Mouse (Mus musculus) bone marrow macrophage, adult 2 months (primary cell): ENCODE measurements around the gene Tmem260. TPM values are rescaled to one million over a fixed set of nuclear protein-coding genes. Genes with fewer than 3 reads are reported as not detected.

Experiments
- H3K27ac ChIP-seq: 2 replicates; pipeline ENCODE4 v1.5.1; 2012; ENCODE audit warnings: low read depth, low read length; ENCODE audit not compliant: insufficient read depth
- H3K4me1 ChIP-seq: 2 replicates; pipeline ENCODE4 v1.6.1; 2012; ENCODE audit warnings: low read length; ENCODE audit not compliant: control insufficient read depth, insufficient read depth
- H3K4me3 ChIP-seq: 2 replicates; pipeline ENCODE4 v1.5.1; 2012; ENCODE audit warnings: mild to moderate bottlenecking, low read length, moderate library complexity; ENCODE audit not compliant: insufficient read depth
- CTCF ChIP-seq: IDR thresholded peaks from 2 replicates; pipeline ENCODE4 v1.5.1; 2012; ENCODE audit warnings: low read depth, mild to moderate bottlenecking, low read length, moderate library complexity
- POLR2A ChIP-seq: IDR thresholded peaks from 2 replicates; pipeline ENCODE4 v1.6.1; 2012; ENCODE audit warnings: mild to moderate bottlenecking, low read depth, low read length, borderline replicate concordance
- polyA plus RNA-seq: library from polyadenylated mRNA; stranded (reverse); fragments of >200 nt; gene quantifications from 2 replicates; pipeline ENCODE4 v1.2.4, GENCODE M21; 2012; ENCODE audit not compliant: missing spikeins, insufficient read depth, insufficient read length

The Tmem260 gene
- polyA plus RNA-seq, 1 experiment = 21.4 TPM

DNA sequence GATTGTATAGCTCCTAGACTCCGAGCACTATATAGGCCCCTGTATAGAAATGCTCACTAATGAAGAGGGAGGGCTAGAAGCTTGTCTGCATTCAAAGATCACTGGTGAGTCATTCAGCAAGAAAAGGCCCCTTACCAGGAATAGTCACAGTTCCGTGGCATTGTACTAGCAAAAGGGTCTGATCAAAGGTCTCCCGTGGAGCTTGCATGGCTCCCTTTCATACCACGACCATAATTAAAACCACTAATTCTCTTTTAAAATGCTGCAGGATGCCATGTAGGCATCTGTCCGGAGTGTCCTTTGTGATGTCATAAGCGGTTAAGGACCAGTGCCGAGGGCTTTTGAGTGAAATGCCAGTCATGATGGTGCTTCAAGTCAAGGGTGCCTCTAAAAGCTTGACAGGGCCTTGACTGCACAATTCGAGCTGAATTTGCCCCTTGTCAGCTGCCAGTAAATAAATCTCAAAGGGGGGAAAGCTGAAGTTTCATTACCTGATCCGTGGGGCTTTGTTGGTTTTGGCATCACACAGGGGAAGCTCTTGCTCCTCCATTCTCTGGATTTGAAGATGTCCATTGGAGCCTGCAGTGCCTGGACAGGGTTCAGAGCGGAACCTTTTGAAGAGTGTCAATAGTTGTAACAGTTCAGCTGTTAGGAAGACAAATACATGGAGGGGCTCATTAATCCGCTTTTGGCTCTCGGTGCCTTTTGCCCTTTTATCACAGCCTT, 67.3 kb downstream of the Tmem260 start:
- no peak overlapping the region for H3K27ac ChIP-seq
- no peaks in the 10 kb centered on the region for H3K4me1 ChIP-seq
- no peak overlapping the region for H3K4me3 ChIP-seq
- TF ChIP-seq POLR2A = no peak
- no peak for TF ChIP-seq CTCF

DNA sequence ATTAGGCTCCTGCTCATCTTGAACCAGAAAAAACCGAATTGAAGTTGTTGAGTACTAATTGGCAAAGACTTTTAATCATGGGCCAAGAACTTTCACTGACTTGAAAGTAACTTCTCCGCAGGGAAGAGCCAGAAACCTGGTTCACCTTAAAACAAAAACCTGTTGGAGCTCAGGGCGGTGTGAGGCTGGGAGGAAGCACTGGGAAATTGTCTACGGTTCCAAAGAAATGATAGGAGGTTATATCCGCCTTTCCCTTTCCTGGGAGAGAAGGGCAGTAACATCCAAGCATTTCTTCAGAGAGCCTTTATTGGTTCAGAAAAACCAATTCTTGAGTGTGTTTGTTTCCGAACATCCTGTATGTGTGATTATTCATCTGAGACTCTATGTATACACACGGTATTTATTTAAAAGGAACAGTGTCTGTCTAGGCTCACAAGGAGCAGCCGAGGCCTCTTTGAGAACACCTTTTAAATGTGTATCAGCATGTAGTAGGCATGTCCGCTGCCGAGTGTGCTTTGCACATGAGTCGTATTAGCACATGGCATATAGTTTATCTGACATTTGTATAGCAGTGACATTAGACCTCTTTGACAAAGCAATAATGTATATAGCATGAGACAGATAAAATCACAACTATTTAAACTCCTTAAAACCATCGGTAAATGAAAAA, 68.0 kb downstream of the Tmem260 start:
- Histone ChIP-seq H3K4me1 (no peaks in the 10 kb centered on the region), H3K4me3 (no peak overlapping the region), H3K27ac (no peak overlapping the region)
- no peak for TF ChIP-seq POLR2A
- no peak for TF ChIP-seq CTCF

DNA sequence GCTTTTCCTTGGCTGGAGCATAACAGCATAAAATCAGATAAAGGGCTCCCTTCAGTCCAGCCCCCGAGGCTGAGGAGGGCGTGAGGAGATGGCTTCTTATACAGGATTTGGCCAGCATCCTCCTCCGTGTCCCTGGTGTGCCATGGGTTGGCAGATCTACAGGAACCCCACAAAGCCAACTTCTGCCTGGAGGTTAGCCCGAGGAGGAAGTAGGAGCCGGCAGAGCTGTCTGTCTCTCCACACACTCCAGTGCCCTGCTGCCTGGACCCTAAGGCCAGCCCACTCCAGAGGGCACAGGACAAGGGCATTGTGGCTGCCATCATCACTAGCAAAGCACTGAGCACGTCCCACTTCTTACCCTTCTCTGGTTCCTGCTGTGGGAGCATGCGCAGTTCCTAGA, 68.7 kb downstream of the Tmem260 start:
- no peak overlapping the region for H3K27ac ChIP-seq
- TF ChIP-seq CTCF = no peak
- TF ChIP-seq POLR2A = no peak
- no peaks in the 10 kb centered on the region for H3K4me1 ChIP-seq
- no peak overlapping the region for H3K4me3 ChIP-seq

DNA sequence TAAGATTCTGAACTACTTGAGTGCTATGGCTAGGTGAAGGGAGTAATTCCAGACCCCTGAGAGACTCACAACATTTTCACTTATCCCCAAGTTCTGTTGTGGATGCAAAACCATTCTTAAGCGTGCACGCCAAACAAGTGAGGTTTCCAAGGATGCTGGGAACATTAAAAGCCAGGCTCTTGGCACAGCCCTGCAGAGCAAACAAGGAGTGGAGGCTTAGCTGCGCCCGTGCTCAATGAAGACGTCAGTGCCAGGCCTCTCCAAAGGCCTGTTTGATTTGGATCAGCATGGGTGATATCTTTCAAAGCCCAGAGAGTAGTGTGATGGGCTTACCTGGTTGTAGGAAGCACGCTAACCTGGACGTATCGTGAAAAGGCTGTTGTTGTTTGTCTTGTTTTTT, 69.6 kb downstream of the Tmem260 start:
- no peak overlapping the region for H3K4me3 ChIP-seq
- TF ChIP-seq POLR2A = no peak
- no peak for TF ChIP-seq CTCF

DNA sequence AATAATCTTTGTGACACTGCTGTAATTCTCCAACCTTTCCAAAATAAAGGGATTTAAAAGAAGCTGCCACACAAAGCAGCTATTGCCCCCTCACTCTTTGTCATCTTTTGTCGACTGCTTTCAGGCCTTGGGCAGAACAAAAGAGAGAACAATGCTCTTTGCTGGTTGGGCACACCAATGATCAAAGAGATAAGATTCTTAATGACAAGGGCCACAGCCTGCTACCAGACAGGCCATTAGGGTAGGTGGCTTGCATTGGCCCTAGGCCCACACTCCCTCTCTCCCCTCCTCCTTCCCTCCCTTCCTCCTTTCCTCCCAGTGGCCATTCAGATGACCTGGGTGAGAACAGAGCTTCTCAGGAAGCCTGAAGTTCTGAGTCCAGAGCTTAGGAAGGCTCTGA, 77.4 kb downstream of the Tmem260 start:
- Histone ChIP-seq H3K4me1 (no peaks in the 10 kb centered on the region), H3K27ac (no peak overlapping the region), H3K4me3 (no peak overlapping the region)
- TF ChIP-seq POLR2A = no peak
- no peak for TF ChIP-seq CTCF

More for the DNA sequence above, 69.6 kb downstream of the Tmem260 start:
- Histone ChIP-seq H3K27ac (no peak overlapping the region), H3K4me1 (no peaks in the 10 kb centered on the region)

DNA sequence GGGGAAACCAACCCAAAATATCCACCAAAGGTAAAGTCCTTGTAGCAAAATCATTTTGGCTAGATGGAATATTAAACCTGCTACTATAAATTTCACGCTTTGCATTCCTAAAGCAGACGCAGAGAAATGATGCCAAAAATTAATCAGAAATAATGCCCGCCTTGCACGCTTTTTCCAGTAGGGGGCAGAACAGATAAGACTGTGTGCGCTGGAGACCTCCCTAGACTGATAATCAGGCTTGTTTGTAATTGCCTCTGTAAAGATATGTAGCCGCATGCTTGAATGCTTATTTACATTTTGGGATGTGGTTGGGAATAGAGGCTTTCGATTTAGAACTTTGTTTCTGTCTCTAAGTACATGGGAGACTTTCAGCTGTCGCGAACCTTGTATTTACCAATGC, 78.2 kb downstream of the Tmem260 start:
- Histone ChIP-seq H3K4me3 (no peak overlapping the region), H3K4me1 (no peaks in the 10 kb centered on the region), H3K27ac (no peak overlapping the region)
- TF ChIP-seq POLR2A (no peak), CTCF (0 out of 2 replicates have a peak, but pooled peaks have one; percentile 28)

DNA sequence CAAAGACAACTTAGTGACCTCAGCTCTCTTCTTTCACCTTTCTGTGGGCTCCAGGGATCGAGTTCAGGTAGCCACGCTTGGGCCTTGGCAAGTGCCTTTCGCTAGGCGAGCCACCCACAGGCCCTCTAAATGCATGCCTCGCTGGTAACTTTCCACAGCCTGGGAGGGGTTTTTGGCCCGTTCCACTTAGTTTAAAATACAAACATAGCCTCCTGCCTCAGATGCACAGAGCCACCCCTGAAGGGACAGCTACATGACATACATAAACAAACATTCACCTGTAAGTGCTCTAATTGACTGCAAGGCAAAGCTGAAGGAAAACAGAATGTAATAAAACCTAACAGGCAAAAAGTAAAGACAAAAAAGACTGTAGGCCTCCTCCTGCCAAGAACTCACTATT, 79.1 kb downstream of the Tmem260 start:
- no peak overlapping the region for H3K27ac ChIP-seq
- TF ChIP-seq CTCF = no peak
- TF ChIP-seq POLR2A = no peak
- no peaks in the 10 kb centered on the region for H3K4me1 ChIP-seq
- H3K4me3 ChIP-seq = no peak overlapping the region

DNA sequence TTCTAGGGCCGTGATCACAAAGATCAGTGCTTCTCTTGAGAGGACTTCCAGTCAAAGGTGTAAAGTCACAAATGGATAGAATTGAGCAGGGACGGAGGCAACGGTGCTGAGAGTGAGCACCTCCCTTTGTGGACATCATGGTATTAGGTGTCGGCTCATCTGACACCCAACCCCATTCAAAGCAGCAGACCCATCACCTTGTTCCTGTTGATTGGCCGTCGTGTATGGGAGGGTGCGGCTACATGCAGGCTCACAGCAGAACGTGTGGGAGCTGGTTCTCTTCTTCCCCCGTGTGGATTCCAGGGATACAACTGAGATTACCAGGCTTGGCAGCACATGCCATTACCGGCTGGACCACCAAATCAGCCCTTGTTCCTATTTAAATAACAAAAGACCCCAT, 84.7 kb downstream of the Tmem260 start:
- TF ChIP-seq POLR2A (no peak), CTCF (no peak)
- Histone ChIP-seq H3K27ac (no peak overlapping the region), H3K4me1 (no peaks in the 10 kb centered on the region), H3K4me3 (no peak overlapping the region)

DNA sequence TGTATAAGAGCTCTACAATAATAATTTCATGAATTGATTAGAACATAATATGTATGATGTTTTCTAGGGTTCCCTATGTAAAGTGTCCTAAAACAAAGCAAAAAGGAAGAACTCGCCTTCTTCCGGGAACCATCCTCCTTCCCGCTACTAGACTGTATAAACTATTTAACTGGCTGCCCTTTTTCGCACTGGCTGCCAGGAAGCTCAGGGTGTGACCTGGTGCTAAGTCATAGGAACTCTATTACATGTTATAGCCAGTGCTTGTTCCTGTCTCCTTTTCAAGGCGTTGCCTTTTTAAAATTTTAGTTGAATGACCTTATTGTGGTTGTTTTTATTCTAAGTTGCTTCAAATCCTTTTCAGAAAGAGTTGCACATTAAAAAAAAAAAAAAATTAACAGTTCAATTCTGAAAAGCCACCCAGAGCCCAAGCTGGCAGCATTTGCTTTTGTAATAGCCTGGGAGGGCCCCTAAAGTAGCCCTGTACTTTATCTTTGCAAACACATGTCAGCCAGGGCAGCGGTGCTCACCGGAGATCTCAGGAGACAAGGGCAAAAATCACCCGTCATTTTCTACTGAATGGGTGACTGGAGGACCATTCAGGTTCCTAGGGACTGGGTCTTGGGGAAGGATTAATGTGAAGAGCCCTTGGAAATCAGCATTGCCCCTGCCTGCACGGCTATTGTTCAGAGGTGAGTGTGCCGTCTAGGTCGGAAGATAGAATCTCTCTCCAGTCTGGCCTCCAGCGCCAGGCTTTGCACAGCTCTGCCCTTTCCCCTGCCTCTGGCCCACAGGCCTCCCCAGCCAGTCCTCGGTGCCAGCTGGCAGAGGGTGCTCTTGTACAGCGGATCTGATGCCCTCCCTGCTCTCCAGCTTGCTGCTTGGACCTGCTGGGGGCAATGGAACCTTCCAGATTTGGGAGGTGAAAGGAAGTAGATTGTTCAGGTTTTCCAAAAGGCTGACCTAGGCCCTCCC, 92.2 kb downstream of the Tmem260 start:
- no peak overlapping the region for H3K27ac ChIP-seq
- TF ChIP-seq POLR2A (no peak), CTCF (no peak)
- no peak overlapping the region for H3K4me3 ChIP-seq
- no peaks in the 10 kb centered on the region for H3K4me1 ChIP-seq

DNA sequence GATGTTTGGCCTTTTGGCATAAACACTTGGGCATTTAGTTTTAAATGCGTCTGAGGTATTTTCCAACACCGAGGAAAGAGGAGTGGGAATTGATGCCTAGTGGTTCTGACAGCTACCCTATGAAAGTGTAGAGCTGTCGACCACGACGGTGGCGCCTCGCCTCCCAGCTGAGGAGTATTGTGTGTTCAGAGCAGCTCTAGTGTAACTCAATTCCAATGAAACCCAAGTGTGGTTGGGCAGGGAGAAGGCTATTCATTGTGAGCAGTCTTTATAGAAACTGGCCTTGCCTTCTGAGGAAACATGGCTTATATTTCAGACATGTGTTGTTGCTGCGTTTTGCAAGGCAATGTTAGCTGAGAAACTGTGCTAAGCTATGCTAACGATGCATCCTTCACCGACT, 99.2 kb downstream of the Tmem260 start:
- Histone ChIP-seq H3K27ac (no peak overlapping the region), H3K4me3 (no peak overlapping the region), H3K4me1 (no peaks in the 10 kb centered on the region)
- TF ChIP-seq CTCF (no peak), POLR2A (no peak)
